Mouse (Mus musculus): ENCODE data around the gene Lrch3. TPM values are rescaled to one million over a fixed set of nuclear protein-coding genes. Genes with fewer than 3 reads are reported as not detected.

Lrch3 gene
- polyA plus RNA-seq, 1 experiment from 2014 or later: 54.2 TPM

DNA sequence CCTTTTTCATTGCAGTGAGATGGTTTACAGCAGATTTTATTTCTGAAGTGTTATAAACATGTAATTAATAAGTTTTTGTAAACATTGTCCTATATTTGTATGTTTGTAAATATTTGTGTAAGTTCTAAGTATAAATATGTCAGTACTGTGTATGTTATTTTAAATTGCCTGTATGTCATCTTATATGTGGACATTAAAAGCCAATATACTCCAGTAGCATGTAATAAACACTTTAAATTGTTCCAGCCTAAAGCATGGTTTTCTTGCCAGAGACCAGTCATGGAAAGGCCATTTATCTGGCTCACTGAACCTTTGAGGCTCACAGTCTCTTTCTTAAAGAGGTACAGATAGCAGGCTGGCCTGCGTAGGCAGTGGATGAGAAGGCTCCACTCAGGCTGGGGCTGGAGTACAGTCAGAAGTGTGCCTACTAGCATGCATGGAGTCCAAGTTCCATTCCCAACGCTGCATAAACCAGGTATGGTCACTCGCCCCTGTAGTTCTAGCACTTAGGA, 101.6 kb downstream of the Lrch3 start:
- 97% methylated on average over 3 of the region's 3 CpGs for WGBS
- H3K27me3 ChIP-seq (ENCODE audit: control insufficient read depth, insufficient read depth, low read length): no peaks in the 10 kb centered on the region
- H3K4me1 ChIP-seq (replicated peaks; ENCODE audit: control insufficient read depth, insufficient read depth, low read length): no peaks in the 10 kb centered on the region
- no peak overlapping the region for H3K4me3 ChIP-seq (ENCODE audit: low read depth, low read length)
- H3K4me2 ChIP-seq (replicated peaks; ENCODE audit: low read depth, low read length): no peak overlapping the region
- DNase-seq (ENCODE audit: low spot score): no peak
- H3K27ac ChIP-seq (ENCODE audit: low read depth, low read length): no peak overlapping the region
- H3K36me3 ChIP-seq (ENCODE audit: control insufficient read depth, insufficient read depth, low read length): 0 out of 2 replicates have a peak, but pooled peaks cover 2% of the 10 kb centered on the region
- H3K9me3 ChIP-seq (ENCODE audit: control insufficient read depth, low read length): no peaks in the 10 kb centered on the region
- H3K9ac ChIP-seq (ENCODE audit: low read depth, low read length): no peak overlapping the region
- ATAC-seq (ENCODE audit: low FRiP score): no peak

- Histone ChIP-seq H3K9me3 (ENCODE audit: control insufficient read depth, low read length) (no peaks in the 10 kb centered on the region), H3K9ac (ENCODE audit: low read depth, low read length) (no peak overlapping the region), H3K27me3 (ENCODE audit: control insufficient read depth, insufficient read depth, low read length) (no peaks in the 10 kb centered on the region), H3K36me3 (ENCODE audit: control insufficient read depth, insufficient read depth, low read length) (0 out of 2 replicates have a peak, but pooled peaks cover 2% of the 10 kb centered on the region), H3K4me1 (replicated peaks; ENCODE audit: control insufficient read depth, insufficient read depth, low read length) (no peaks in the 10 kb centered on the region), H3K4me3 (ENCODE audit: low read depth, low read length) (no peak overlapping the region), H3K4me2 (replicated peaks; ENCODE audit: low read depth, low read length) (no peak overlapping the region), H3K27ac (ENCODE audit: low read depth, low read length) (no peak overlapping the region)
- no peak for ATAC-seq (ENCODE audit: low FRiP score)
- 90% methylated on average over 2 of the region's 2 CpGs for WGBS
- DNase-seq (ENCODE audit: low spot score): no peak
These were observed 102.1 kb downstream of the Lrch3 start for GRCm38 (mm10) chr16:33015986-33016385.

GRCm38 (mm10) chr16:33017677-33018349, 103.9 kb downstream of the Lrch3 start:
- WGBS: 93% methylated on average over 5 of the region's 5 CpGs
- Histone ChIP-seq H3K36me3 (ENCODE audit: control insufficient read depth, insufficient read depth, low read length) (no peaks in the 10 kb centered on the region), H3K27me3 (ENCODE audit: control insufficient read depth, insufficient read depth, low read length) (no peaks in the 10 kb centered on the region), H3K4me2 (replicated peaks; ENCODE audit: low read depth, low read length) (no peak overlapping the region), H3K4me1 (replicated peaks; ENCODE audit: control insufficient read depth, insufficient read depth, low read length) (no peaks in the 10 kb centered on the region), H3K9me3 (ENCODE audit: control insufficient read depth, low read length) (no peaks in the 10 kb centered on the region), H3K4me3 (ENCODE audit: low read depth, low read length) (no peak overlapping the region), H3K27ac (ENCODE audit: low read depth, low read length) (no peak overlapping the region), H3K9ac (ENCODE audit: low read depth, low read length) (no peak overlapping the region)
- no peak for DNase-seq (ENCODE audit: low spot score)
- ATAC-seq (ENCODE audit: low FRiP score): no peak

GRCm38 (mm10) chr16:33019117-33019770, 105.3 kb downstream of the Lrch3 start:
- H3K36me3 ChIP-seq (ENCODE audit: control insufficient read depth, insufficient read depth, low read length): no peaks in the 10 kb centered on the region
- no peak overlapping the region for H3K4me3 ChIP-seq (ENCODE audit: low read depth, low read length)
- H3K4me1 ChIP-seq (replicated peaks; ENCODE audit: control insufficient read depth, insufficient read depth, low read length): no peaks in the 10 kb centered on the region
- ATAC-seq (ENCODE audit: low FRiP score) (no peak), DNase-seq (ENCODE audit: low spot score) (no peak)
- no peak overlapping the region for H3K9ac ChIP-seq (ENCODE audit: low read depth, low read length)
- 83% methylated on average over 21 of the region's 21 CpGs for WGBS
- no peak overlapping the region for H3K27ac ChIP-seq (ENCODE audit: low read depth, low read length)
- H3K4me2 ChIP-seq (replicated peaks; ENCODE audit: low read depth, low read length): no peak overlapping the region
- no peaks in the 10 kb centered on the region for H3K27me3 ChIP-seq (ENCODE audit: control insufficient read depth, insufficient read depth, low read length)
- no peaks in the 10 kb centered on the region for H3K9me3 ChIP-seq (ENCODE audit: control insufficient read depth, low read length)

- Histone ChIP-seq H3K4me3 (ENCODE audit: low read depth, low read length) (no peak overlapping the region), H3K9ac (ENCODE audit: low read depth, low read length) (no peak overlapping the region), H3K27ac (ENCODE audit: low read depth, low read length) (no peak overlapping the region), H3K36me3 (ENCODE audit: control insufficient read depth, insufficient read depth, low read length) (no peaks in the 10 kb centered on the region), H3K4me1 (replicated peaks; ENCODE audit: control insufficient read depth, insufficient read depth, low read length) (no peaks in the 10 kb centered on the region), H3K9me3 (ENCODE audit: control insufficient read depth, low read length) (no peaks in the 10 kb centered on the region), H3K4me2 (replicated peaks; ENCODE audit: low read depth, low read length) (no peak overlapping the region), H3K27me3 (ENCODE audit: control insufficient read depth, insufficient read depth, low read length) (no peaks in the 10 kb centered on the region)
- no peak for ATAC-seq (ENCODE audit: low FRiP score)
- WGBS: 80% methylated on average over 3 of the region's 3 CpGs
- DNase-seq (ENCODE audit: low spot score): no peak
These were observed 107.5 kb downstream of the Lrch3 start for GRCm38 (mm10) chr16:33021381-33021780.

GRCm38 (mm10) chr16:33023750-33024149, 109.8 kb downstream of the Lrch3 start:
- WGBS: 5% methylated on average over 4 of the region's 4 CpGs

DNA sequence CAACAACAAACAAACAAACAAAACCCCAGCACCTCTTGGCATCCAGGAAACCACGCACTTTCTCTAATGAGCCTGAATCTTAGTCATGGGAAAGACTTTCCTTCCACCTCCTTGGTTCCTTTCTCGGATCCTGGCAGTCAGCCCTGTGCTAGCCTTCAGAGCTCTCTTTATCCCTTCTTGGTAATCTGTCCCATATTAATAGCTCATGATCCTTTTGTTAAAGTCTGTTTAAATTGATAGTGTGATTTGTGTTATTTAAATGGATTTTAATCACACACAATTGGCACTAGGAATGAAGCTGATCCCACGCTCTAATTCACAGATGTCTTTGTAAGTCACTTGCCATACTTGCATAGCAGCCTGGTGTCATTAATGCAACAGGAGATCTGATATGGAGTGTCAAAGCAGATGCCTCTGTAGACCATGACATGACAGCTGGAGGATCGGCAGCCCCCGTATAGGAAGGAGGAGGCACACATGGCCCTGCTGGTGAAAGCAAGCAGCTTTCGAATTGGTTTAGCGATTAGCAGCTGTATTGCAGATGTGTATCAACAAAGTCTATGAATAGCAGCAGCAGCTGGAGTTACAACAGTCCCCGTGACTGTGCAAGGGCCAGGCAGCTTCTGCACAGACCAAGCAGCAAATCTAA, 110.7 kb downstream of the Lrch3 start:
- WGBS: 84% methylated on average over 8 of the region's 8 CpGs
- no peak overlapping the region for H3K4me2 ChIP-seq (replicated peaks; ENCODE audit: low read depth, low read length)
- no peak for ATAC-seq (ENCODE audit: low FRiP score)
- H3K27me3 ChIP-seq (ENCODE audit: control insufficient read depth, insufficient read depth, low read length): no peaks in the 10 kb centered on the region
- no peak overlapping the region for H3K9ac ChIP-seq (ENCODE audit: low read depth, low read length)
- no peaks in the 10 kb centered on the region for H3K4me1 ChIP-seq (replicated peaks; ENCODE audit: control insufficient read depth, insufficient read depth, low read length)
- no peak overlapping the region for H3K4me3 ChIP-seq (ENCODE audit: low read depth, low read length)
- H3K27ac ChIP-seq (ENCODE audit: low read depth, low read length): no peak overlapping the region
- H3K9me3 ChIP-seq (ENCODE audit: control insufficient read depth, low read length): no peaks in the 10 kb centered on the region
- no peak for DNase-seq (ENCODE audit: low spot score)
- no peaks in the 10 kb centered on the region for H3K36me3 ChIP-seq (ENCODE audit: control insufficient read depth, insufficient read depth, low read length)

More at GRCm38 (mm10) chr16:33023750-33024149, 109.8 kb downstream of the Lrch3 start:
- Histone ChIP-seq H3K27me3 (ENCODE audit: control insufficient read depth, insufficient read depth, low read length) (no peaks in the 10 kb centered on the region), H3K4me3 (ENCODE audit: low read depth, low read length) (no peak overlapping the region), H3K4me1 (replicated peaks; ENCODE audit: control insufficient read depth, insufficient read depth, low read length) (no peaks in the 10 kb centered on the region), H3K4me2 (replicated peaks; ENCODE audit: low read depth, low read length) (no peak overlapping the region), H3K27ac (ENCODE audit: low read depth, low read length) (no peak overlapping the region), H3K36me3 (ENCODE audit: control insufficient read depth, insufficient read depth, low read length) (no peaks in the 10 kb centered on the region), H3K9ac (ENCODE audit: low read depth, low read length) (no peak overlapping the region), H3K9me3 (ENCODE audit: control insufficient read depth, low read length) (no peaks in the 10 kb centered on the region)
- ATAC-seq (ENCODE audit: low FRiP score) (no peak), DNase-seq (ENCODE audit: low spot score) (peak; percentile 89)

DNA sequence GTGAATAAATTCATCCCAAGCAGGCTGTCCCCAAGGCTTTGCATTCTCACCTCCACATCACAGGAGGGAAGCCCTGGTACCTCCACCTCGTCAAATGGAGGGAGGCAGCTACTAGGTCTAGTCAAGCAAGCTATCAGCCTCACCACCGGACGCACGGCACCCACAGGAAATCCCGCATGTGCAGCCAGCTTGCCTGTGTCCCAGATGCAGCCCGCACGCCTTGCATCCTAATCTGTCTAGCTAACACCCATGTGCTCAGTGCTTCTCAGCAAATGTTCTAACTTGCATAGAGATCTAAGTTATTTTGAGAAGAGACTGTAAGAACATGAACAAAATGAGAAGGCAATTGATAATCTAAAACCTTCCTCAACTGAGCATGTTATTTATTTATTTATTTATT, 112.5 kb downstream of the Lrch3 start:
- Histone ChIP-seq H3K36me3 (ENCODE audit: control insufficient read depth, insufficient read depth, low read length) (no peaks in the 10 kb centered on the region), H3K9ac (ENCODE audit: low read depth, low read length) (no peak overlapping the region), H3K27ac (ENCODE audit: low read depth, low read length) (no peak overlapping the region), H3K4me3 (ENCODE audit: low read depth, low read length) (no peak overlapping the region), H3K4me2 (replicated peaks; ENCODE audit: low read depth, low read length) (no peak overlapping the region), H3K4me1 (replicated peaks; ENCODE audit: control insufficient read depth, insufficient read depth, low read length) (no peaks in the 10 kb centered on the region), H3K9me3 (ENCODE audit: control insufficient read depth, low read length) (no peaks in the 10 kb centered on the region), H3K27me3 (ENCODE audit: control insufficient read depth, insufficient read depth, low read length) (no peaks in the 10 kb centered on the region)
- 87% methylated on average over 7 of the region's 7 CpGs for WGBS
- no peak for ATAC-seq (ENCODE audit: low FRiP score)
- no peak for DNase-seq (ENCODE audit: low spot score)
